Mouse (Mus musculus) frontal cortex, postnatal 36 days (tissue): ENCODE measurements around the gene Aco2.

Experiments used
- DNase-seq, 2 experiments: peaks; one replicate each; pipeline ENCODE4 v3.0.0; 2022; ENCODE audit warnings: low spot score in 2 of 2

Gene Aco2

DNA sequence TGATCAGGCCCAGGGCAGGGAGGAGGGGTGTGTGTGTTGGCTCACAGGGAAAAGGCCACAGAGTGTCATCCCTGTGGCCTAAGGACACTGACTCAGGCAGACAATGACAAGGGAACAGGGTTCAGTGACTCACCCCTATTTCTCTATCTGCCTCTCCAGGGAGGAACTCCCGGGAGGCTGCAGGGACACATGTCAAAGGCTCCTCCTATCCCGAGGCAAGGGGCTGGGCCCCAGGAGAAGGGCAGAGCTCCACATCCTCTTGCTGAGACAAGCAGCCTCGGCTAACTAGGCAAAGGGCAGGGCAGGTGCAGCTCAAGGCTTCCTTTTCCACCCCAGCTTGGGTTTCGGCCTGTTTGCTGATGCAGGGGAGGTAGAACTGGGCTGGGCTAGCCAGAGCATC, 26.4 kb upstream of the Aco2 start:
- DNase-seq, result no peak

DNA sequence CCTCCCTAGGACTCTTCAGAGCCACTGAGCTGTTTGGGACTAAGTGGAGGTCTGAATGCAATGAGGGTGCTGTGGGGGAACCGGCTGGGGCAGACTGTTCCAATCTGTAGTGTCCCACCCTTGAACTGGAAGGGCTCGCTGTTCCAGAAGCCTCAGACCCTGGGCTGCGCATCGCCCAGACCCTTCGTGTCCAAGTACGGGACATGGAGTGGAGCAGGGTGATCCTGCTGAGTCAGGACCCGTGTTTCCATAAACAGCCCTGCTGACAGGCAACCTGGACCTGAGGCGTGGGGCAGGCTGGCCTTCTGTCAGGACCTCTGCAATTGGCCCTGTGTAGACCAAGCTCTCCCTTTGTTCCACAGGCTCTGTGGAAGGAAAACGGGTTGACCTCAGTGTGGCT, 25.4 kb upstream of the Aco2 start:
- DNase-seq, result no peak

DNA sequence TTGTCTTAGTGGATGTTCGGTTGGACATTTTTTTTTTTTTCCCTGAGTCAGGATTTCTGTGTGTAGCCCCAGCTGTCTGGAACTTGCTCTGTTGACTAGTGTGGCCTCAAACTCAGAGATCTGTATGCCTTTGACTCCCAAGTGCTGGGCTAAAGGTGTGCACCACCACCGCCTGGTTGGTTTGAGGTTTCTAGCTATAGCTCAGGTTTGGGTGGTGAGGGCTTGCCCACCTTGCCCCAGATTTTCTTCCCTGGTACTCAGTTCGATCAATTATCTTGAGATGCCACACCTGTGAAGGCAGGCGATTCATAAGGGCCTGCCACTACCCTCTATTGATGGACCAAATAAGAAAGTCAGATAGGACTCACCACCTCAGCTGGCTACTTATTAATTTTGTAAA, 24.9 kb upstream of the Aco2 start:
- no peak for DNase-seq

DNA sequence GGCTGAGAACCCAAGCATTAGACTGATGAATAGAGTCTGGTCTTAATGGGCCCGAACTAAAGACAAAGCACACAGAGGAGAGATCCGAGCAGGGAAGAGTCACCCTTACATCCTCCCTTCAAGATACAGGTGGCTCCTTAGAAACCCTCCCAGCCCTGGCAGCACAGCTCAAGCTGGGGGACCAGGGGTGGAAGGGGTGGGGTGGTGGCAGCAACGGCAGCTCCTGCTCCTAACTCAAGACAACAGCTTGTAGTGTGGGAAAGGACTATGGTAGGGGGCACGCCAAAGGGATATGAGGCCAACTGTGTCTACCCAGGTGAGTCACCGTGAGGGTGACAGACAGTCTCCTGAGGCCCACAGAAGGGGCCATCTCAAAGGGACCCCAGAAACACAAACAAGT, 24.2 kb upstream of the Aco2 start:
- DNase-seq, result no peak

DNA sequence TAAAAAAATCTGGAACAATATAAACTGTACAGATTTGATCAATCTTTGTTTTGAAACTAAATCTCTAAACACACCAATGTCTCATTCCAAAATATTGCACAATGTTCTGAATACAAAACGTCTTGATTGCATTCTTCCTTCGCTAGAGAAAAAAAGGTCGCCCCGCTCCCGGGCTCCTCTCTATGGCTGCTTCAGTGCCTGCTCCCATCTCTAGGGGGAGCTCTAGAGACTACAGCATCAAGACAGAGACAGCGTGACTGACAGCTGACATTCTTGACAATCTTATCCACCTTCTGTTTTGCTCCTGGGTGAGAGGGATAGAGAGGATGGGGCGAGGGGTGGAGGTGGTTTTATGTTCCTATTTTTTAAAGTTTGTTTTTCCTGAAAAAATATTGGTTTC, 23.8 kb upstream of the Aco2 start:
- peak; percentile 42 to 45 for DNase-seq

DNA sequence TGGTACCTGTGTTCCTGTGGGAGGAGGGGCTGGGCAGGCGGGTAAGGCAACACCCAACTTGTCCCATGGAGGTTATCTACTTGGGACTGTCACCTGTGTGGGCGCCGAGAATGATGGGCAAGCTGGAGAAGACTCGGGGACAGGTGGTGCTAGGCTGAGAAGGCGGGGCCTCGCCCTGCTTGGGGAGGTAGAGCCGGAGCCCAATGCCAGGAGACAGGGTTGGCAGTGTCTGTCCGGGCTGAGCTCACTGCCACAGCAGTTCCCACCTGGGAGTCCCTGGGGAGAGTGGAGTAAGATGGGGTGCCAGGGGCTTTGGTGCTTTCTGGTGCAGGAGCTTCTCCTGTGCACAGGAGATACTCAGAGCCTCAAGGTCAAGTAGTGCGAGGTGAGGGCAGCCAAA, 23.0 kb upstream of the Aco2 start:
- no peak for DNase-seq

DNA sequence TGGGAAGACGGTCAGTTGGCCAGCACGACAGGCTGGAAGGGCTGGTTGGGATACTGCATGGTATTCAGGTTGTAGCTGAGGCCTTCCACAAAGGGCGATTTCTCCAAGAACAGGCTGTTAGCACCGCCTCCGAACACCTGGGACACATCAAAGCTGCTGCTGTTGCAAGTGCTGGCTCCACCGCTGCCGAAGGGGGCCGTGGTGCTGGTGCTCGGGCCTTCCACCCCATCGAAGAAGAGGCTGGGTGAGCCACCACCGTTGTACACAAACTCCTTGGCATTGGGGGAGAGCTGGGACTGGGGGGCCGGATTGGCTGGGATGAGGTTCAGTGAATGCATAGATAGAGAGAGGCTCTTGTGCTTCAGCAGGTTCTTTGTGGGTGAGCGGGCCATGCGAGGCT, 21.4 kb upstream of the Aco2 start:
- no peak for DNase-seq

DNA sequence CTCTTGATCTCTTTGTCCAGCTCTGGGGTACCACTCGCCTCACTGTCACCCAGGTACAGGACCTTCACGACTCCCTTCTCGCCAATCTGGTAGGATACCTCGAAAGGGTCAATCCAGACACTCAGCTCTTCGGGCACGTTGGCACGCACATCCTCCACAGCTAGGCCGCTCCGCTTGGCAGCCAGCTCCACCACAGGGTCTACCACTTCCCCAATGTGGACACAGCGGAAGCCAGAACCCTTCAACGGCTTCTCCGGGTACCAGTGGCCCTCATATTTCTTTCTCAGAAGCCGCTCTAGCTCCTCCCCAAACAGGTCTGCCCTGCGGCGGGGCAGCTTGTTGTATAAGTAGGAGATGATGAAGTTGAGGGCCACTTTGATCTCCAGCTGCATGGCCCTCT, 20.7 kb upstream of the Aco2 start:
- DNase-seq, result no peak

DNA sequence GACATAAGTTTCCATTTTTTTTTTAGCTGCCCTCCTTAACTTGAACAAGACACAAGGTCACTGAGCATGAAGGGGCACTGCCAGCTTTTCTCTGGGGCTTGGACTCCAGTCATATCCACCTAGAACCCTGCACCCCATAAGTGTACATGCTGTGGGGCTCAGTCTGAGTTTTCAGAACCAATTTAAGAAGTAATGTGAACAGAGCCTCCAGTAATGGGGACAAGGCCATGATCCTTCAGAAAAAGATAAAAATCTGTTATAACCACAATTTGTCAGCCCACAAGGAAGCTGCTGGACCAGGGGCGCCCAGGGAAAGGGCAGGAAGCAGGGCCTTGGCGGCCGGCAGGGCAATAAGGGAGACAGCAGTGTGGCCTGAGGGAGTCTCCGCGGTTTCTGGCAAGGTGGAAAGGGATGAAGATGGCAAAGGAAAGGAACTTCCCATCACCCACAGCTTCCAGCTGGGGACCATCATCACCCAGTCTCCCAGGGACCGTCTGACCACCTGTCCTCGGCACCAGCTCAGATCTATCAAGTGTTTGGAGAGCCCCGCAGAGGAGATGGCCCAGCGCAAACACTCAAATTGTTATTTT, 19.6 kb upstream of the Aco2 start:
- DNase-seq, result no peak

DNA sequence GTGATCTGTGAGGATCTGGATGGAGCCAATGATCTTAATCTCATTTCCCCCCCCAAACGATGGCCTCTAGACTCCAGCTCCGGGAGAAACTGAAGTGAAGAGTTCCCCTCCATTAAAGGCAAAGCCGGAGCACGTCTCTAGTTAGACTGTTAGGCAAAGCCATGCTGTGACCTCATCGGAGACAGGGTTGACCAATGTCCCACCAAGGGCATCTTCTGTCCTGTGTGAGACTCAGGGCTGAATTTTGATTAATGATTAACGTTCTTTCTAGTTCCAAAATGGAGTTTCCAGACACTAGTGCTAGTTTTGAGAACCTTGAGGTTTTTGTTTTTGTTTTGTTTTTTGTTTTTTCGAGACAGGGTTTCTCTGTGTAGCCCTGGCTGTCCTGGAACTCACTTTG, 19.0 kb upstream of the Aco2 start:
- DNase-seq, result no peak

DNA sequence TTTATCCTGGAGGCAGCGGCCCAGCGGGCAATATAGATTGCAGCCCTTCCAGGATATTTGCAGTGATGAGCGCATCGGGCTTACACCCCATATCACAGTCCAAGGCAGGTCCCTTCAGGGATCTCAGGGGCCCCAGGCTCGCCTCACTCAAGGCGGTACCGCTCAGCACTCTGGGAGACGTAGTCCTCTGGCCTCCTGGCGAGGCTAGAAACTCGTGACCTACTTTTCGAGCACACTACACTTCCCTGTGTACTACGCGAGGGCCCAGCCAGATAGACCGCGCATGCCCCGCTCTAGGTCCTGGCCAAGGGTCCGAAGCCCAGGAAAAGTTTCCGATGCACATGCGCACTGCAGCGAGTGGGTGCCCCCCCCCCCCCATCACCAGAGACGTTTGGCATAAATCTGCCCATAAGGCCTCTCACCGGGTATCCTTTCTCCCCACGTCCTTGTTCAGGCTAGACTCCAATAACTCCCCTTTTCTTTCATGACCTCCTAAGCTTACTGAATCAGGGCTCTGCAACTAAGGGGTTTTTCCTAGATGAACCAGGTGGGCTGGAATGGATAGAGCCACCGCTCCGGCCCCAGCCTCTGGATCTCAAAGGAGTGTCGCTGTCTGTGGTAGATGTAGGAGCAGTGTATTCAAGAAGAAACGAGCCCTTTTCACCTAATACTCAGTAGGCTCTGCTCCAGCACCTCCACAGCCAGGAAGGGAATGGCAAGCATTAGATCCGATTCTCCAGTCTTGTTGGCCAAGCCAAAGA, 15.9 kb upstream of the Aco2 start:
- peak; percentile 83 to 91 for DNase-seq

DNA sequence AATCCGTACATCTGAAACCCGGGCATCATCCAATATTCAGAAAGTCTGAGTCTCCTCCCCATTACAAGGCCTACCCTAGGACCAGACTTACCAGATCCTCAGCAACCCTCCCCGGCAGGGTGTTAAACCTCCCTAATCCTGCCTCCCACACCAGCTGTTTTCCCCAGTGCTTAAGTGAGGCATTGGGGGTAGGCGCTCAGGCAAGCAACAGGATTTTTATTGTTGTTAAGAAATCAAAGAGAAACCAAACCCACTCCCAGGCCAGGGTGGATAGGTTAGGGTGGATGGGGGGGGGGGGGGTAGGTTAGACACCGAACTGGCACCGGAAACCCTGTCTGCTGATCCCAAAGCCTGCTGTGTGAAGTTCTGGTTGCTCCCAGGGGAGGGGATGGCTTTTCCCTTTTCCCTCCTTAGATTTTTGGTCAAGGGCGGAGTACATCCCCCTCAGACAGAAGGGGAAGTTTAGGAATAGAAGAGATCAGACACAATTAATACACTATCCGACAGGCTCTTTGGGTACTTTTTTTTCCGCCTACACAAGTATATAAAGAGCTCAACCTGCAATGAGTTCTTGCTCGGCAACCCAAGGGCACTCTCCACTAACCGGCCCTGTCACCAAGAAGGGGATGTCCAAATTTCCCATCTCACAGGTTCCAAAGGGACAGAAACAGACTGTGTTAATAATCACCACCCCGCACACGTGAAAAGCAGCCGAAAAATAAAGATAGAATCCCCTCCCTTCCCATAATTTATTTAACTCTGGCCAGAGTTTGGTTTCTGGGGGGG, 15.0 kb upstream of the Aco2 start:
- DNase-seq, result peak in 1 of 2 experiments; percentile 42

DNA sequence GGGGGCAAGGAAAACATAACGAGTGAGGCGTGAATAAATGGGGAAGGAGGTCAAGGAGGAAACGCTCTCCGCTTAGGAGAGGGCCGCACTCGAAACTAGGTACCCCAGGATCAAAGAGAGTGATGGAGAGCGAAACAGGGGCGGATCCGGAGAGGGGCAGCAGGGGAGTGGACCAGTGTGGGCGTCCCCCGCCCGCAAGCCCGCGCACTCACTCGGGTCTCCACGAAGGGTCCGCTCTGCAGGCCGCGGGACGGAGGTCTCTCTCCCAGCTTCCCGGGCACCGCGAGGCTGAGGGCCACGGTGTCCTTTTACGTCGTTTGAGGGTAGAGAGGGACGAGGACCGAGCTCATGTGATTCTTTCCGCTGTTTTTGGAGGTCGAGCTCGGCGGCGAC, 14.4 kb upstream of the Aco2 start:
- DNase-seq, result no peak

DNA sequence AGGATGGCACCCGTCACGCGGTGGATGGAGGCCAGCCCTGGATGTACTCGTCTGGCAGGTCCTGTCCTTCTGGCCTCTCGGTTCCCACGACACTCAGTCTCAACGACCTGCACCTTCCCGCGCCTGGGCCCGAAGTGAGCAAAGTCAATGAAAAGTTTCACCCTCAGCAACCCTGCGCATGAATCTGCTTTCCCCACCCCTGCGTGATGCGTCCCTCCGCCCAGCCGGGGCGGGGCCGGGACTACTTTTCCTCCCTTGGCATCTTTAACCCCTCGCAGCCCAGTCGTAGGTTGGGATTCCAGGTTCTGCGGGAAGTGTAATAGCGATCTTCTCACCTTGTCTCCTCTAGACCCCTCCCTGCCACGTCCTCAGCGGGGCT, 14.0 kb upstream of the Aco2 start:
- DNase-seq, result peak; percentile 94 to 97

DNA sequence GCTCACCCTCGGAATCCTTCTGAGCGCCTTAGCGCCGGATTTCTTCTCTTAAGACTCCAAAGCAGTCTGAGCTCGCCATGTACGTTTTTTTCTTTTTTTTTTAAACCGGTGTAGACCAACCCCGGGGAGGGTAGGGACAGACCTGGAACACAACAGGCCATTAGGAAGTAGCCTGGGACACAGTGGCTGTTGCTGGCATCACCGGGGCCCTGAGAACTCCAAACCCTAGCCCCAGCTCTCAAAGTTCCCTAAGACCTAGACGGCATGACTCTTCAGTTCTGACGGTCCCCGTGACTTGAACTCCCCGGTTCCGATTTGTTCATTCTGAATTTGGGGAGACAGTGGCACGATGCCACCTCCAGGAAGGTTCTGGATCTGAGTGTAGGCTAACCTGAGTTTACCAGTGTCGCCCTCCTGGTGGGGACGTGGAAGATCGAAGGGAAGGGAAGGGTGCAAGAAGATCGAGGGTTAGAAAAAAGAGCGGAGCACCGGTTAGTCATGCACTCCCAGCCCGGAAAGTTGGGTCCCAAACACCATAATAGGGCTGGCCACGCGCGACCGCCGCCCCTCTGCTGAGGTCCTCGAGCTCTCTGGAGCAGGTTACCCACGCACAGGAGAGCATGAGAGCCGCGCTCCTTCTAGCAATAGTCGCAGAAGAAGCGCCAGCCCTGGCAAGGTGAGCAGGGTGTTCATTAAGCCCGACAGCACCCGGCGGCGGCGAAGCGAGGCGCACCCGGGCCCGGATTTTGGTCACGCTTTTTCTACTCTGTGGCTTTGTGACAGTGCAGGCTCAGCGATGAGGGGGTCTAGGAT, 13.4 kb upstream of the Aco2 start, which contains the start of gene Tob2:
Tob2 (minus strand) TSS at position 280 of the 813 bp plus-strand sequence.
- peak; percentile 72 to 77 for DNase-seq

DNA sequence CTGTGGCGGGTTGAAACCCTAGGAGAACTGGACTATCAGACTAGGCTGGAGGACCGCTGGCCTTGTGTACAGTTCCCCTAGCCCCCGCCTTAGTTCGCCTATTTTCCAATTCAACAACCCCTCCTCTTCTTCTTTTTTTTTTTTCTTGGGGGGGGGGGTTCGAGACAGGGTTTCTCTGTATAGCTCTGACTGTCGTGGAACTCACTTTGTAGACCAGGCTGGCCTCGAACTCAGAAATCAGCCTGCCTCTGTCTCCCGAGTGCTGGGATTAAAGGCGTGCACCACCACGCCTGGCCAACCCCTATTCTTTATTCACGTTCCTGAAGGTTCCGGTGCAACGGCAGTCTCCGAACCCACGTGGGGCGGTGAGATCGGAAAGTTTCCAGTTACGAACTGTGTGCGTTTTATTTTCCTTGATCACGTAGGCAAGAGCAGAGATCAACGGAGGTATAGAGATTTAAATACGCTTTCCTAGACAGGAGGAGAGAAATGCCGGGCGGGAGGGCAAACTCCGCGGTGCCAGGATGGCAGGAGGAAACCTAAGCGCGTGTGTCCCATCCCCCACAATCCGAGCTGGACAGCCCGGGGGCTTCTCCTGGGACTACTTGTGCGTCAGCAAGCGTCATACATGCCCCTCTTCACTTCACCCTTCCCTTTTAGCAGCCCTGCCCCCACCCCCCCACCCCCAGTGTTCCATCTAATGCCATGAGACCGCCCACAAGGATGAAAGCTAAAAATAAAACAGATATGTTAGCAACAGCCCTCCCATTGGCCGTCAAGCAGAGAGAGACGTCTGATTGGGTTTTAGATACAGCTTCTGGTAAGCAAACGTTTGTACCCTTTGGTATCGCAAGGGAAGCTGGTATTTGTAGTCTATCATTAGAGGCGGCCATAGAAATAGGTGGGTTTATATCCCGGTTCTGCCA, 12.5 kb upstream of the Aco2 start:
- DNase-seq, result peak; percentile 81 to 95

DNA sequence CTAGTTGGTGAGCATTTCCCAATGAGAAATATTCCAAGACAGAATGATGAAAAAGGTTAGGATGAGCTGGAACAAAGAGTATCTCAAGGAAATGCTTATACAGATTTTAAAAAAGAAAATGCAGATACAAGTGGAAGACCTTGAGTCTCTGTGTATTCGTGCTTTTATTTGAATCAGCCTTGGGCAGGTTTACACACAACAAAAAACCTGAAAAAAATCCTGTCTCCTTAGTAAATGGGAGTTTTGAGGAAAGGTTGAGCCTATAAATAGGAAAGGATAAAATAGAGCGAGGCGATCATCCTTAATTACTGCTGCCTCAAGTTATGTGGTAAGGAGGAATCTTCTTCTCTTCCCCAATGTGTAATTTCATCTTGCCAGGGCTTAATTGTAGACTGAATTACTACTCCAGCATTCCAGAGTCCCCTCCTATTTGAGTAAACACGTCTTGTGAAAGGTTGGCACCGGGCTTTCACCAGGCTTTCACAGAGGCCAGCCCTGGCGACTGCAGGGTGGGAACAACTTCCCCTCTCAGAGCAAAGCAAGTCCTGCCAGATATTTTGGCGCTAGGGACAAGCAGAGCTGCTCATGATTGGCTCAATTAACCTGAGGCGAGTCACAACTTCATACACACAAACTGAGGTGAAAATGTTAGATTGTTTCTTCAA, 11.5 kb upstream of the Aco2 start:
- DNase-seq, result peak in 1 of 2 experiments; percentile 21

DNA sequence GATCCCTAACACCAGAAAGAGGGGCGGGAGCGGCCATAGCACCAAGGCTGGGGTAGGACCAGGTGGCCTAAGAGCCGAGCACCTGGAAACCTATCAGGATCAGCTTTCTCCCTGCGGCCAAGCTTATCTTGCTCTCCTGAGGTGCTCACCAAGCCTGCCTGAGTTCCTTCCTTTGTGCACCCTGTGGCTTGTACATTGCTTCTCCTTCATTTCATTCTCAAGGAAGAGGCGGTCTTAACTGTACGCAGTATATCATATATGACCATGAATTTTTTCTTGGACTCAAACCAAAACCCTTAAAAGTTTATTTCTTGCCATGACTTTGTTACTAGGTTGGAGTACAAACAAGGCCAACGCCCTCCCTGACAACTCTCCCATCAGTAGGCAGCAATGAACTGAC, 7.9 kb upstream of the Aco2 start:
- no peak for DNase-seq

DNA sequence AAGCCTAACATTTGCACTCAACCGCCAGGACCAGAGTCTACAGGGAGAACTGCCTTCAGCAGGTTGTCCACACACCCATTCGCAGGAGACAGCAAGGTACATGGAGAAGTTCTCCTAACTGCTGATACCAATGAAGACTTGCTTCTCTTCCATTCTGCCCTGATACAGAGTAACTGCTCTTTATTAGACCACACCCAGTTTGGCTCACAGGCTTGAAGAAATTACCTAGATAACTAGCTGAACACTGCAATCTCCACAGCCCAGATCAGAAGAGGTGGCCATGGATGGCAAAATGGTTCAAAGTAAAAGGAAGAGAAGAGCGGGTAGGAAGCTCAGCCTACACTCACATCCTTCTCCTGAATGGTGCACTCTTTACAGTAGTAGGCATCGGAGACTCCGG, 2.1 kb upstream of the Aco2 start:
- no peak for DNase-seq

DNA sequence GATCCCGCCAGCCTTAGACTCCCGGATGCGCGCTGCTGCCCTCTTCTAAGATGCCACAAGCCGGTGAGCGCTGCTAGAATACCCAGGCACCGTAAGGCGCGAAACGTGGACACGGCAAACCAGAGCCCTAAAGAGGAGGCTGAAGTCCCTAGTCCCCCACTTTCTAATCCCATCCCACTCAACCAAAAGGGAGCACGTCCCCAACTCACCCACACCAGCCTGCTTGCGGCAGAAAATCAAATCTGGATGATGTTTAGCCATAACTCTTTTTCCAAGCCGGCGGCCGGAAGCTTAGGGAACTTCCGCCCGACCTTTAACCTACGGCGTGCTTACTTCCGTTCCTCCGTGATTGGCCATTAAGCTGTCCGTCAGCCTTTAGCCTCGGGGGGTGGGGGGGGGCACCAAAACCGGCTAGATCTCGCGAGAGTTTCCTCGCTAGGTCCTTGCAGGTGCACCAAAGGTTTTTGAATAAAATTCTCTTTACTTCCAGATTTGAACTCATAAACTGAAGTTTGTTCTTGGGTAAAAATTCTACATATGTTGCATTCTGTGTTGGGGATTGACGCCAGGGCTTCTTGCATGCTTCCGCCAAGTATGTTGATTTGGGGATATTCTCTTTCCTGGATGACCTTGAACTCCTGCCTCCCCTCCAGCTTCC, 376 bp upstream of the Aco2 start, which contains the start of gene Phf5a:
Phf5a (minus strand) TSS at position 308 of the 658 bp plus-strand sequence.
- DNase-seq, result peak; percentile 83 to 87
